Mouse (Mus musculus): ENCODE data around the gene Stt3b. TPM values are rescaled to one million over a fixed set of nuclear protein-coding genes. Genes with fewer than 3 reads are reported as not detected.

The Stt3b gene
- polyA plus RNA-seq, 1 experiment from 2014 or later, result 56.6 TPM

GRCm38 (mm10) chr9:115249145-115249544 is 61.1 kb downstream of the Stt3b start:
- no peak for TF ChIP-seq CTCF (IDR thresholded peaks at IDR 0.05)
- TF ChIP-seq EP300 (IDR thresholded peaks at IDR 0.05), result no peak
- no peak for DNase-seq (ENCODE audit: low spot score)
- Histone ChIP-seq H3K4me3 (ENCODE audit: low read depth, low read length) (no peak overlapping the region), H3K27me3 (replicated peaks; ENCODE audit: insufficient read depth, low read length) (no peaks in the 10 kb centered on the region), H3K4me1 (ENCODE audit: insufficient read depth, low read depth, low read length) (peaks cover 4% of the 10 kb centered on the region; the same call in 1 of the 2 replicates), H3K9ac (replicated peaks; ENCODE audit: low read depth) (no peak overlapping the region), H3K27ac (ENCODE audit: low read length) (no peak overlapping the region), H3K9me3 (ENCODE audit: low read length) (no peaks in the 10 kb centered on the region), H3K4me2 (replicated peaks; ENCODE audit: low read depth, low read length) (no peak overlapping the region), H3K36me3 (ENCODE audit: insufficient read depth, low read length) (peaks cover 35% of the 10 kb centered on the region; the same call in 1 of the 2 replicates)
- no peak for ATAC-seq
- WGBS, result 54% methylated on average over 5 of the region's 5 CpGs

DNA sequence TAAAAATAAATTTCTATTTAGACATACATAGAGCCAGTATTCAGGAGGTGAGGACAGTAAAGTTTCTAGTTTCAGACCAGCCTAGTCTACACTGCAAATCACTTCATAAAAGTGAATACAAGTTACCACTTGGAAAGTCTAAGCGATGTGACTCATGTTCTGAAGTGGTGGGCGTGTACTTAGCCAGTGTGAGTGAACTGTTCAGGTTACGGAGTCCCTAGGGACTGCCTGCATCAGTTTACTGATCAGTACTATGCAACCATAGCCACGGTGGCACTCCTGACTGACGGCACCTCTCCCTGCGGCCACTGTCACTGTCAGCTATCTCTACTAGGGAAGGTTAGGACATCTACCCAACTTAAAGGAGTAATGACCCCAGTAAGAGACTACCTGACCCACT is 65.1 kb downstream of the Stt3b start:
- H3K36me3 ChIP-seq (ENCODE audit: insufficient read depth, low read length), result peaks cover 12% of the 10 kb centered on the region; the same call in 1 of the 2 replicates
- no peaks in the 10 kb centered on the region for H3K27me3 ChIP-seq (replicated peaks; ENCODE audit: insufficient read depth, low read length)
- H3K4me2 ChIP-seq (replicated peaks; ENCODE audit: low read depth, low read length), result no peak overlapping the region
- peaks cover 4% of the 10 kb centered on the region; the same call in 1 of the 2 replicates for H3K4me1 ChIP-seq (ENCODE audit: insufficient read depth, low read depth, low read length)
- ATAC-seq (peak; percentile 79), DNase-seq (ENCODE audit: low spot score) (peak; percentile 87)
- H3K4me3 ChIP-seq (ENCODE audit: low read depth, low read length), result no peak overlapping the region
- H3K27ac ChIP-seq (ENCODE audit: low read length), result peak overlapping the region; percentile 27; the same call in 1 of the 2 replicates
- no peaks in the 10 kb centered on the region for H3K9me3 ChIP-seq (ENCODE audit: low read length)
- WGBS, result 63% methylated on average over 6 of the region's 6 CpGs
- TF ChIP-seq CTCF (IDR thresholded peaks at IDR 0.05) (no peak), EP300 (IDR thresholded peaks at IDR 0.05) (no peak)
- H3K9ac ChIP-seq (replicated peaks; ENCODE audit: low read depth), result no peak overlapping the region

DNA sequence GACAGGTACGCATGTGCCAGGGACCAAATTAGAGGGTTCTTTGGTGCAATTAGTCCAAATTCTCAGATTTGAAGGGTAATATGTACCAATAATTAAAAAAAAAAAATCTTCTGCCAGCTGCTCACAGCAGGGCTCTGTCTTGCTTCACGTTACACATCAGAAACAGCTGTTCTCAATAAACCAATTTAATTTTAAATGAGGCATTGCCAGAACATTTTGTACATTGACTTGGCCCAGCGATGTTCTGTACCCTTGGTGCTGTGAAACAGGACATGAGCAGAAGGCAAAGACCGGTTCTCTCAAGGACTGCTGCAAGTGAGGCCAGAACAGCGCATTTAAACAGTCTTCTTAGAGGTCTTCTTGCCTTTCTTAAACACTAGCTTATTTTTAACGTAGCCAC is 66.6 kb downstream of the Stt3b start:
- H3K9me3 ChIP-seq (ENCODE audit: low read length), result no peaks in the 10 kb centered on the region
- H3K36me3 ChIP-seq (ENCODE audit: insufficient read depth, low read length), result peaks cover 8% of the 10 kb centered on the region; the same call in 1 of the 2 replicates
- H3K4me1 ChIP-seq (ENCODE audit: insufficient read depth, low read depth, low read length), result peaks cover 4% of the 10 kb centered on the region; the same call in 1 of the 2 replicates
- ATAC-seq (peak; percentile 67), DNase-seq (ENCODE audit: low spot score) (peak; percentile 86)
- no peak overlapping the region for H3K4me3 ChIP-seq (ENCODE audit: low read depth, low read length)
- no peak overlapping the region for H3K4me2 ChIP-seq (replicated peaks; ENCODE audit: low read depth, low read length)
- H3K9ac ChIP-seq (replicated peaks; ENCODE audit: low read depth), result no peak overlapping the region
- H3K27me3 ChIP-seq (replicated peaks; ENCODE audit: insufficient read depth, low read length), result no peaks in the 10 kb centered on the region
- 72% methylated on average over 6 of the region's 6 CpGs for WGBS
- TF ChIP-seq CTCF (IDR thresholded peaks at IDR 0.05), result no peak
- peak; percentile 96 for TF ChIP-seq EP300 (IDR thresholded peaks at IDR 0.05)
- peak overlapping the region; percentile 63 for H3K27ac ChIP-seq (ENCODE audit: low read length)

DNA sequence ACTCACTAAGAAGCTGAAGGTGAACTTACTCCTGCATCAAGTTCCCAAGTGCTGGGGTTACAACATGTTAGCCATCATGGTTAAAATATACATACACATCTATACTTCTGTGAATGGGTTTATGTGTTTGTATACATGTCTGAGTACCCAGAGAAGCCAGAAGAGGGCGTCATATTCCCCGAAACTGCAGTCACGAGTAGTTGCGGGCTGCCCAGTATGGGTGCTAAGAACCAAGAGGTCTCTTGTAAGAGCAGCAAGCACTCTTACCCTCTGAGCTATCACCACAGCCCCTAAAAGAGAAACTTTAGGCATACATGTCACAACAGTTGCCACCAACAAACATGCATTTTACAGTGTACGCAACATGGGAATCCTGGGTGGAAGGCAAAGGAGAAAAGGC is 70.4 kb downstream of the Stt3b start:
- WGBS, result 94% methylated on average over 5 of the region's 5 CpGs
- Histone ChIP-seq H3K4me1 (ENCODE audit: insufficient read depth, low read depth, low read length) (peaks cover 4% of the 10 kb centered on the region; the same call in 1 of the 2 replicates), H3K4me2 (replicated peaks; ENCODE audit: low read depth, low read length) (no peak overlapping the region), H3K9ac (replicated peaks; ENCODE audit: low read depth) (no peak overlapping the region), H3K4me3 (ENCODE audit: low read depth, low read length) (no peak overlapping the region), H3K36me3 (ENCODE audit: insufficient read depth, low read length) (no peaks in the 10 kb centered on the region; the same call in 1 of the 2 replicates), H3K27me3 (replicated peaks; ENCODE audit: insufficient read depth, low read length) (no peaks in the 10 kb centered on the region), H3K27ac (ENCODE audit: low read length) (no peak overlapping the region), H3K9me3 (ENCODE audit: low read length) (no peaks in the 10 kb centered on the region)
- no peak for ATAC-seq
- DNase-seq (ENCODE audit: low spot score), result no peak
- TF ChIP-seq CTCF (IDR thresholded peaks at IDR 0.05) (no peak), EP300 (IDR thresholded peaks at IDR 0.05) (no peak)

- Histone ChIP-seq H3K36me3 (ENCODE audit: insufficient read depth, low read length) (no peaks in the 10 kb centered on the region), H3K9ac (replicated peaks; ENCODE audit: low read depth) (no peak overlapping the region), H3K27me3 (replicated peaks; ENCODE audit: insufficient read depth, low read length) (no peaks in the 10 kb centered on the region), H3K4me1 (ENCODE audit: insufficient read depth, low read depth, low read length) (no peaks in the 10 kb centered on the region), H3K27ac (ENCODE audit: low read length) (no peak overlapping the region), H3K4me2 (replicated peaks; ENCODE audit: low read depth, low read length) (no peak overlapping the region), H3K9me3 (ENCODE audit: low read length) (no peaks in the 10 kb centered on the region), H3K4me3 (ENCODE audit: low read depth, low read length) (no peak overlapping the region)
- ATAC-seq (no peak), DNase-seq (ENCODE audit: low spot score) (no peak)
- no peak for TF ChIP-seq CTCF (IDR thresholded peaks at IDR 0.05)
- TF ChIP-seq EP300 (IDR thresholded peaks at IDR 0.05), result no peak
Measured at GRCm38 (mm10) chr9:115237943-115238342, 72.3 kb downstream of the Stt3b start.

GRCm38 (mm10) chr9:115236352-115236841 is 73.8 kb downstream of the Stt3b start:
- no peak overlapping the region for H3K9ac ChIP-seq (replicated peaks; ENCODE audit: low read depth)
- H3K27me3 ChIP-seq (replicated peaks; ENCODE audit: insufficient read depth, low read length), result no peaks in the 10 kb centered on the region
- 70% methylated on average over 8 of the region's 8 CpGs for WGBS
- H3K36me3 ChIP-seq (ENCODE audit: insufficient read depth, low read length), result no peaks in the 10 kb centered on the region
- no peaks in the 10 kb centered on the region for H3K9me3 ChIP-seq (ENCODE audit: low read length)
- no peak overlapping the region for H3K4me3 ChIP-seq (ENCODE audit: low read depth, low read length)
- no peak for TF ChIP-seq EP300 (IDR thresholded peaks at IDR 0.05)
- no peak for TF ChIP-seq CTCF (IDR thresholded peaks at IDR 0.05)
- no peaks in the 10 kb centered on the region for H3K4me1 ChIP-seq (ENCODE audit: insufficient read depth, low read depth, low read length)
- H3K27ac ChIP-seq (ENCODE audit: low read length), result no peak overlapping the region
- no peak overlapping the region for H3K4me2 ChIP-seq (replicated peaks; ENCODE audit: low read depth, low read length)
- ATAC-seq (peak; percentile 59), DNase-seq (ENCODE audit: low spot score) (peak; percentile 59)

DNA sequence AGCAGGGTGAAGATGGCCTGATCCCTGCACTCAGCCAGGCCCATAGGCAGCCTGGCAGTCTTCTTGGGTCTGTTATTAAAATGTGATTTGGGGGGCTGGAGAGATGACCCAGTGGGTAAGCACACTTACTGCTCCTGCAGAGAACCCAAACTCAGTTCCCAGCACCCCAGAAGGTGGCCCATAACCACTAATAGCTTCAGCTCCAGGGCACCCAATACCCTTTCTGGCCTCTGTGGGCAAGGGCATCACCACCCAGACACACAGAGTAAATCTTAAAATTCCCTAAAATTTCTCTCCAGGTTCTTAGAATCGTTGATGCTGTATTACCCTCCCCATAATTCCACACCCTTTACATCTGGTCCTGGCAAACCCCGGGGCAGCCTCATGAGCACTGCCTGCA is 75.7 kb downstream of the Stt3b start:
- TF ChIP-seq EP300 (IDR thresholded peaks at IDR 0.05), result no peak
- no peak for TF ChIP-seq CTCF (IDR thresholded peaks at IDR 0.05)
- no peaks in the 10 kb centered on the region for H3K36me3 ChIP-seq (ENCODE audit: insufficient read depth, low read length)
- no peaks in the 10 kb centered on the region for H3K4me1 ChIP-seq (ENCODE audit: insufficient read depth, low read depth, low read length)
- no peak overlapping the region for H3K4me3 ChIP-seq (ENCODE audit: low read depth, low read length)
- no peak overlapping the region for H3K27ac ChIP-seq (ENCODE audit: low read length)
- 96% methylated on average over 2 of the region's 2 CpGs for WGBS
- no peaks in the 10 kb centered on the region for H3K9me3 ChIP-seq (ENCODE audit: low read length)
- H3K27me3 ChIP-seq (replicated peaks; ENCODE audit: insufficient read depth, low read length), result no peaks in the 10 kb centered on the region
- no peak overlapping the region for H3K9ac ChIP-seq (replicated peaks; ENCODE audit: low read depth)
- DNase-seq (ENCODE audit: low spot score) (no peak), ATAC-seq (no peak)
- no peak overlapping the region for H3K4me2 ChIP-seq (replicated peaks; ENCODE audit: low read depth, low read length)
